Mouse (Mus musculus) right cerebral cortex, postnatal 4 days (tissue): ENCODE measurements around the gene Plekhg2.
"Not testable (repeated sequence)": the region's sequence is repeated elsewhere in the genome, so short reads cannot be mapped to it uniquely, and the experiment has no call there.

Experiments used
- DNase-seq: peaks from one replicate; pipeline ENCODE4 v3.0.0-alpha.2; 2022

Plekhg2 gene

DNA sequence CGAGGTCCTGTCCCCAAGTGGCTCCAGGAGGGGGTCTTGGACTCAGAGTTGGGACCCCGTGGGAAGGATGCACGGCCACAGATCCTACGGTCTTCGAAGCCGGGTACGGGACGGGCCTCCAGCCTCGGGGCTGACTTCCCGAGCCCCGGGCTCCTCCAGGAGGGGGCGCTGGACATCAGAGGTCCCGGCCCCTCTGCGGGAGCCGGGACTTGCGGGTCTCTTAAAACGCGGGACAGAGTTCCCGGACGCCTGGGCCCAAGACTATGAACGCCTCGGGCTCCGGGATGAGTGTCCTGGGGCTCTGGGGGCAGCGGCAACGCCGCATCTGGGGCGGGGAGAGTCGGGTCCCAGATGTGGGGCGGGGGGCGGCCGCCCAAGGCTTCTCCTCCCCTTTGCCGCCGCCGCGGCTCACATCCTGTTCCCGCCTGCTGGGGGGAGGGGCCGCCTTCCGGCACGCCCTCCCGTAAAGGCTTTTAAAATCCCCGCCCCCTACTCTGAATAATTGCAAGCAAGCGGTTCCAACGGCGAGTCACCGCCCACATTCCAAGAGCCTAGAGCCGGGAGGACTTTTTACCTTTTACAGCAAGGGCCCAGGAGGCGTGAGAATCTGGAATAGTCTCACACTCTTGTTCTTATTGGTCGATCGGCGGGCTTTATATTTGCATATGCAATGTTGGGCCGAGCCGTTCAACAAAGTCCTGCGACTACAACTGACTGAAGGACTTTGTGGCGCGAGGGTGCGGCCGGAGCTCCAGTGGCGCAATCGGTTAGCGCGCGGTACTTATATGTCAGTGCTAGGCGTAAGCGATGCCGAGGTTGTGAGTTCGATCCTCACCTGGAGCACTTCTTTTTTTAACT lies at the start of gene Plekhg2:
Plekhg2 (minus strand) TSS at position 349 of the 858 bp plus-strand sequence.
- DNase-seq = peak; percentile 96

DNA sequence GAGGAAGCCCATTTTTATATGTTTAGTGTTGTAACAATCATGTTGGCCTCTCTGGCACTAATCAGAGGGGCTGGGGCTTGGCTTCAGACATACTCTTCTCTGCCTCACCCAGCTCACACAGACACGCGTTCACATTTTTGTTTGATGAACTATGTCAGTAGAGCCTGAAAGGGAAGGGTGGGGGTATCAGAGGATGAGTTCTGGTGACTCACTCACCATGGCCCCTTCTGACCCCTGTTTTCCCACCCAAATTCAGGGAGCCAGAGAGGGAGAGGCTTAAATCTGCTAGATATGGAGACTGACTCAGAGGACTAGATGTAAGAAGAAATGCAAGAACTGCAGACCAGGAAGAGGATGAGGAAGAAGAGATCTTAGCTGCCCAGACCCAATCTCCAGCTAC lies 47.0 kb upstream of the Plekhg2 start:
- no peak for DNase-seq

DNA sequence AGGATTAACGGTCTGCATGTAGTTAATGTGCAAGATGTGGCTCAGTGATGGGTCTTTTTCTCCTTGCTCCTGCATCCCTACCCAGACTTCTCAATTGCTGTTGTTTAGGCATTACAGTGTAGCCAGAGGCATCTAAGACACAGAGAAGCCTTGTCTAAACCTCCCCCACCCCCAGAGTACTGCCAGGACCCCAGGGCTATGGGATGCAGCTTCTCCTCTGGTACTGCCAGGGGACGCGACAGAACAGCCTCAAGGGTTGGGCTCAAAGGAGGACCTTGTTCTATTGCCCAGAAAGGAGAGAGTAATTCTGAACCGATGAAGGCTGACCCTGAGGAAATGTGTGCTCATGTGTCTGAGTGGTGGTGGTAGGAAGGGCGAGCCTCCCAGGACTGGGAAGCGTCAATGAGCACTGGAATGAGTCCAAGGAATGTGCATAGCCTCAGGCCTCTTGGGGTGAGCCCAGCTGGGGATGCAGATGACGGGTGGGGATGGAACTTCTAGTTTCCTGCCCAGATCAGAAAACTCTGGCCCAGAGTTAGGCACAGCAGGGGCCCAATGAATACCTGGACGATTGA lies 45.8 kb upstream of the Plekhg2 start:
- DNase-seq = no peak

DNA sequence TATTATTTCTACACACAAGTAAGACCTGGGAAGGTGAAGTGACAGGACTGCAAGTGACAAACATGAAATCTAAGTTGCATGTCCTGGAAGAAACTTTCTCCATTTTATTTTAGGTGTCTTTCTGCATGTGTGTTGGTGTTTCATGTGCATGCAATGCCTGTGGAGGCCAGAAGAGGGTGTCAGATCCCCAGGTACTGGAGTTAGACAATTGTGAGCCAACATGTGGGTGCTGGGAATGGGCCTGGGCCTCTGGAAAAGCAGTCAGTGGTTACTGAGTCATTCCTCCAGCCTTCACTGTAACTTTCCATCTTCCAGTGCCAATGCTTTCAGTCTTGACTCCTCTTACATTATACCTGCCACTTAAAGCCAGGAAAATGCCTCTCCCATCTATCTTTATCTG lies 45.0 kb upstream of the Plekhg2 start:
- DNase-seq = no peak

DNA sequence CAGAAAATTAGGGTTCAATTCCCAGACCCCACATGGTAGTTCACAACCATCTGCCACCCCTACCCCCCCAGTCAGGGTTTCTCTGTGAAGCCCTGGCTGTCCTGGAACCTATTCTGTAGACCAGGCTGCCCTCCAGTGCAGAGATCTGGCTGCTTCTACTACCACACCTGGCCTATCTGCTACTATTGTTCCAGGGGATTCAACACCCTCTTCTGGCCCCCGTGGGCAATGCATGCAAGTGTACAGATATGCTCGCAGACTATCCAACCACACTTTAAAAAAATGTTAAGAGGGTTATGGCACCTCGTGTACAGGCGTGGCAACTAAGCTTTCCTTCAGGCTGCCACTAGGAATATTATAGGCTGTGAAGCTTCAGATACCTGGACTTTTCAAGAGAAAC lies 40.4 kb upstream of the Plekhg2 start:
- DNase-seq = no peak

DNA sequence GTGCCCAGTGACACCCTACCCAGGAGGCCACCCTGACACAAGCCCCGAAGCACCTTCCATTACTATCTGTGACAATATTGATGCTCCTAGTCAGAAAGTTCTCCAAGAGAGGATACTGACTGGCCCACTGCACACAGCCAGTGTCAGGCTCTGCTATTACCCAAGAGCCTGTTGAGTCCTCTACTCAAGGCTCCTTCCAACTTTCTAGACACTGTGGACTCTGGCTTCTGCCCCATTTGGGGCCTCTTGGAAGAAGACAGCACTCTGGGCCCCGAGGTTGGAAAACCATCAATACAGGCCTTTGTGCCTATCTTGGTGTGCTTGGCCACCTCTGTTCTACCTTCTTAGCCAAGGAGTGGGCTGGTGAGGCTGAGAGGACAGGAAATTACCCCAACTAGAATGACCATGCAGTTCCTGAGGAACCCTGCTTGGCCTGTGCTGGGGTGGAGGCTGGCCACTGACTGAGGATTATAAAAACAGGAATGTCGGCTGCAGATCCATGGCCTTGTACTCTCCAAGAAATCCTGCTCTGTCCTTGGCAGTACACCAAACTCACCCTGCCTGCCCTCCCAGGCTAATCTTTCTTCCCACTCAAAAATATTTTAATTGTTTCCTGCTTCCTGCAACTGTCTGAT lies 38.6 kb upstream of the Plekhg2 start:
- no peak for DNase-seq

DNA sequence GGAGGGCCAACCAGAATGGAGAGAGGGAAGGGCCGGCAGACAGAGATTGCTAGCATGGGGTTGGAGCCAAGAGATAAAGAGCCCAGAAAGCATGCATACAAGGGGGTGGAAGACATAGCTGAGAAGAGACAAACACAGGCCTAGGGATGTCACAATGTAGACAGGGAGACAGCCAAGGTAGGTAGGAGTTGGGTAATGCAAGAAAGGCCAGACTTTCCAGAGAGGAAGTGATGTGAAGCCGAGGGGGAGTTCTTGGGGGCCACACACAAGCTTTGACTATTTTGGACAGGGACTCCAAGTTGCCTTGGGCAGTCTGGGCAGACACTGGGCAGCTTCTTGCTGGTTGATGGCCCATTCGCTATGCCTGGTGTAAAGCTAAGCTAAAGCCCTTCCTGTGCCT lies 29.5 kb upstream of the Plekhg2 start:
- no peak for DNase-seq

DNA sequence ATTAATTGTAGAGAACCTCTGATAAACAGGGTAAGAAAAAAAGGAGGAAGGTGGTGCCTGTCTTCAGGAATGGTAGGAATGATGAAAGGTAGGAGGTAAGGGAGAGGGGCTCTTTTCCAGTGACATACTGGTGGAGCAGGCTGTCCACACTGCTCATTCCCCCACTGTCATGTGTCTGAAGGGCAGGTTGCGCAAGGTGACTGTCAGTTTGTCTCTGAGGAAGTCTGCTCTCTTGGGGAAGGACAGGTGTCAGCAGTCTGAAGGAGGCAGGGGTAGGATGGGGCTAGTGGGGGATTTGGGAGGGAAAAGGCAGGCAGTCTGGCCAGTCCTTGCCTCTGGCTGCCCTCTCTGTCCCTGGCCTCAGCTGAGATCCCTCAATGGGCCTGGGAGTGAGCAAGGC lies 28.6 kb upstream of the Plekhg2 start:
- DNase-seq = no peak

DNA sequence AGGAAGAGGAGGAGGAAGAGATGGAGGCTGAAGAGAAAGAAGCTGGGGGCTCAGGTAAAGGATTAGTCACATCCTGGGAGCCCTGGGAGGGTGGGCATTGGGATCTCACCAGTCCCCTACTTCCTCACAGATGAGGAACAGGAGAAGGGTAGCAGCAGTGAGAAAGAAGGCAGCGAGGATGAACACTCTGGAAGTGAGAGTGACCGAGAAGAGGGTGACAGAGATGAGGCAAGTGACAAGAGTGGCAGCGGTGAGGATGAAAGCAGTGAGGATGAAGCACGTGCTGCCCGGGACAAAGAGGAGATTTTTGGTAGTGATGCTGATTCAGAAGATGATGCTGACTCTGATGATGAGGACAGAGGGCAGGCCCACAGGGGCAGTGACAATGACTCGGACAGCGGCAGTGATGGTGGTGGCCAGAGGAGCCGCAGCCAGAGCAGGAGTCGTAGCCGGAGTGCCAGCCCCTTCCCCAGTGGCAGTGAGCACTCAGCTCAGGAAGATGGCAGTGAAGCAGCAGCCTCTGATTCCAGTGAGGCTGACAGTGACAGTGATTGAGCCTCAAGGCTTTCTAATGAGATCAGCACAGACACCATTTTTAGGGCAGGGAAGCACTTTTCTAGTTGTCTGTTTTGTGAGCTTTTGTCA lies 26.4 kb upstream of the Plekhg2 start:
- DNase-seq = no peak

DNA sequence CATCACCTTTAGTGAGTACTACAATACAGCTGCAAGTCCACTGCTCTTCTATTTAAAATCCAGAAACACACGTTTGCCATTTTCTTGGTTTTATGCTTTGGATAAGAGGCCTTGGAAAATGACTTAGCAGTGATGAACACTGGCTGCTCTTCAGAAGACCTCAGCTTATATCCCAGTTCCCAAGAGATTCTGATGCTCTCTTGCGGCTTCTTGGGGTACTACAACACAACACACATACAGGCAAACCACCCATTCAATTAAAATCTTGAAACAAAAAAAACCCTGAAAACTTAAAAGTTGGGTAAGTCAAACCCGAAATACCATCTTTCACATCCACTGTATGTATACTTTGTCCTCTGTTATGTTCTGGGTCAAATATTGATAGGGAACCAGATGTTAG lies 25.6 kb upstream of the Plekhg2 start:
- DNase-seq = no peak

DNA sequence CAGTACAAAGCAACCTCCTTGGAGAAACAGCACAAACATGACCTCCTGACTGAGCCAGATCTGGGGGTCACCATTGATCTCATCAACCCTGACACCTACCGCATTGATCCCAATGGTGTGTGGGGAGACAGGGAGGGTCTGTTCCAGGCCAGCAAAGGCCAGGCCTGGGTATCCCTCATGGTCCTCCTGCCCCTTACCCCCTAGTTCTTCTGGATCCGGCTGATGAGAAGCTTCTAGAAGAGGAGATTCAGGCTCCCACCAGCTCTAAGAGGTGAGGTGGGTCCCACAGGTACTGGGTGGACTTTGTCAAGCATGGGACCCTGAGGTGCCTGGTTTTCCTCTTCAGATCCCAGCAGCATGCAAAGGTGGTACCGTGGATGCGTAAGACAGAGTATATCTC lies 23.0 kb upstream of the Plekhg2 start:
- DNase-seq = no peak

DNA sequence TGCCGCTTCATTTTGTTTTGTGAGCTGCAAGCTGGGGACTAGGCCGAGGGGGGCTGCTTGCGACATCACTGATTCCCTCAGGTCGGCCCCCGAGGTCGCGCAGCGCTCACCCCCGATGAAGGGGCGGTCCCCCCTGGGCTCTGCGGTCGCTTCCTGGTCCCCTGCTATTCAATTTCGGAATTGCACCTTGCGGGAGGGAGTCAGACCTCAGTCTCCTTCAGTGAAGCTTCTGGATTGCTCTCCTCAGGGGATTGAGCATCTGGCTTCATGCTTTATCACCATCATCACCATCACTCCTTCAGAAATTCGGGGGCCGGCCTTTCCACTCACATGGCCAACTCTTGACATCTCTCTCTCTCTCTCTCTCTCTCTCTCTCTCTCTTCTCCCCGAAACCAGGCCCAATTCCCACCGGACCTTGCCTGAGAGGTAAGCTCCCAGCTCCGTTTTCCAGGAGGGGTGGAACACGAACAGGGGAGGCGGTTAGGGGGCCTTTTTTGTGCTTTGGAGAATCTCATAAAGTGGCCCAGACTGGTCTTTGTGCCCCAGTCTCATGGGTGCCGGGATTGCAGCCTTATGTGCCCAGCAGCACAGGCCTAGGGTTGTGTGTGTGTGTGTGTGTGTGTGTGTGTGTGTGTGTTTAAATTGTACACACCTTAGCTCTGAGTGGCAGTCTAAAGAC lies 21.0 kb upstream of the Plekhg2 start:
- no peak for DNase-seq

DNA sequence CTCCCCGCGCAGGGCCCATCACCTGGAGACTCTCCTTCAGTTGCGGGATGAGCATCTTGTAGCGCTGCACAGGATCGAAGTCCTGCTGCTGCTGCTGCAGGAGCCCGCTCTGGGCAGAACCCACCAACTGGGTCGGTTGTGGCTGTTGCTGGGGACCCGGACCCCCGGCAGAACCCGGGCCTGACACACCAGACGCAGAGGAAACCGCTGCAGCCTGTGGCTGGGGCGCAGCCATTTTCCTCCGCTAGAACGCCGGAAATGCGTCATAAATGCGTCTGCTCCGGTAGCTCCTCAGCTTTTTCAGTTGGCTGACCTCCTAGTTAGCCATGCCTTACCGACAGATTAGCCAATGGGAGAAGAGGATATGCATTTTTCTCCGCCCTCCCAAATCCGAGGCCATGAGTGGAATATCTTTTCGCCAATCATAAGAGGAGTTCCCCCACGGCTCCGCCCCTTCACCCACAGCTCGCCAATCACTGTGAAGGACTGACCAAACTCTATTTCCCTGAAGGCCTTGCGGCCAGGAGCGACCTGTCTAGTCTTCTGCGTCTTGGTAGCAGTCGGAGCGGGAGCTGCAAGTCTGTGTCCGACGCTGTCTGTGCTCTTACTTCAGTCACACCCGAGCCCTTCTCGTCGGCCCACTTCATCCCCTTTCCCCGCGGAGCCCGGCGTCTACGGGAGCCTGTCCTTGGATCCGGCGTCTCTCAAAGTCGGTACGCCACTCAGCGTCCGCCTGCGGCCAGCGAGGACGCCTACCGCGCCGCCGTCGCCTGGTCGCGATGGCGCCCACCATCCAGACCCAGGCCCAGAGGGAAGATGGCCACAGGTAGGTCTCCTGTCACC lies 20.3 kb upstream of the Plekhg2 start, which contains the start of the genes Med29 and Paf1:
Med29 (minus strand) TSS at position 280 of the 843 bp plus-strand sequence.
Paf1 (plus strand) TSS at position 523 of the 843 bp plus-strand sequence.
- DNase-seq = peak; percentile 87

DNA sequence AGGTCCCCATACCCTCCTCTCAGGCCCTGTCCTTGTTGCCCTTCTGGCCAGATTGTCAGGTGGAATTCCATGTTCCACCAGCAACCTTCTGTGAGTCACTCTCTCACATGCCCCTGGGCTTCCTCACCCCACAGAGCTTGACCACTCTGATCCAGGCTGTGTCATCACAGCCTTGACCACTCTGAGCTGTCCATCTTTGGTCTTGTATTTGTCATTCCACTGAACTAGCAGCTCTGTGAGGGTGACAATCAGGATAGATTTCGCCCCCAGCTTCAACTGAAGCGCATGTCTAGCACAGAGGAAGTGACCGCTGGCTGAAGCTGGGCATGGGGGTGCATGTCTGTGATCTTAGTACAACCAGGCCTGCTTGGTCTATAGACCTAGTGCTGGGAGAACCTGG lies 17.9 kb upstream of the Plekhg2 start:
- no peak for DNase-seq

DNA sequence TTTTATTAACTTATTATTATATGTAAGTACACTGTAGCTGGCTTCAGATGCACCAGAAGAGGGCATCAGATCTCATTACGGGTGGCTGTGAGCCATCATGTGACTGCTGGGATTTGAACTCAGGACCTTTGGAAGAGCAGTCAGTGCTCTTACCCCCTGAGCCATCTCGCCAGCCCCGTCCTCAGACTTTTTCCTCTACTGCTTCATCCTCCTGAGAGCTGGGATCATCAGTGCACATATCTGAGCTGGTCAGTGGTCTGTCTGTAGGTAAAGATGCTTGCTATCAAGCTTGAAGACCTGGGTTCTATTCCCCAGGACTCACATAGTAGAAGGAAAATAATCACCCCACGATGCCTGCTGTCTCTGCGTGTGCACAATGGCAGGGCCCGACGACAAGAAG lies 15.0 kb upstream of the Plekhg2 start:
- not testable (repeated sequence) for DNase-seq

DNA sequence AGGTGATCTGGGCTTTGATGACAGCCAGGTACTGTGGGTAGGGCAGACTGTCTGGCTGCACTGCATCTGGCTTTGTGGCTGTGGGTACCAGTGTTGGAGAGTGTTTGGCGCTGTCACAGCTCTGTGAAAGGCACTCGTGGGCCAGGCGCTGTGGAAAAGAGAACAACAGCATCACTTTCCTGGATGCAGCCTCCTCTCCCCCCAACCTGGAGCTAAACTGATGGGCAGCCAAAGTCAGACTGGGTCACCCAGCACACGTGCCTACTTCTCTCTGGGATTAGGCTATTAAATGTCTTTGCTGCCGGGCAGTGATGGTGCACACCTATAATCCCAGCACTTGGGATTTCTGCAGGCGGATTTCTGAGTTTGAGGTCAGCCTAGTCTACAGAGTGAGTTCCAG lies 14.5 kb upstream of the Plekhg2 start:
- not testable (repeated sequence) for DNase-seq

DNA sequence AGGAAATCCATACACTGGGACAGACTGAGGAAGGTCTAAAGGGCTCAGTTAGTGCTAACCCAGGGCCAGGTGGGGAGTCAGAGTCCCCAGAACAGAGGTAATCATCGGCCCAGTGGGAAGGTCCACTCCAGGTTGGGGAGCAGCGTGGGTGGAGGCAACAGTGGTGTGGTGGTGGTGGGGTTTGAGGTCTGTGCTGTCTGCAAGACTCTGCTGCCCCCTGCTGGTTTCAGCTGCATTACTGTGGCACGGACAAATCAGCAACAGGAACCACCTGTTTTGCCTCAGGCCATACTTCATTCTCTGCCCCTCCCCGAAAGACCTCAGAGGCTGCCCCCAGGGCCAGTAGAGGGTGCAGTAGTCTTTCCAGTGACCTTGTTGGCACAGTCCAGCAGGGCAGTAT lies 14.1 kb upstream of the Plekhg2 start:
- DNase-seq = peak; percentile 93

DNA sequence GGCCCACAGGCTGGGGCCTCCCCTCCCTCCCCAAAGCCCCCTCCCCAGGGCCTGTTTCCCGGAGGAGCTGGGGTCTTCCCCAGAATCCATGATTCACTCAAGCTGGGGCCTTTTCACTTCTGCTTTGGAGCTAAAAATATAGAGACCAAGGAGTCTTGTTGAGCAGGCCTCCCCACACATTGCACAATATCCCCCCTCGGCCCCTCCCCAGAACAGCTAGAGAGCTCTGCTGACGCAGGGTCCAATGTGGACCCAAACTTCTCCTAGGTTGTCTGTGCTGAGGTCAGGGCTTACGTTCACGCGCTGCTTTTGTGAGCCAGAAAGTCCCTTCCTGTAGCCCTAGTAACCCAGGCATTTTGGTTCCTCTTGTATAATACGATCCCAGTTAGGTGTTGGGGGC lies 13.6 kb upstream of the Plekhg2 start:
- DNase-seq = no peak

DNA sequence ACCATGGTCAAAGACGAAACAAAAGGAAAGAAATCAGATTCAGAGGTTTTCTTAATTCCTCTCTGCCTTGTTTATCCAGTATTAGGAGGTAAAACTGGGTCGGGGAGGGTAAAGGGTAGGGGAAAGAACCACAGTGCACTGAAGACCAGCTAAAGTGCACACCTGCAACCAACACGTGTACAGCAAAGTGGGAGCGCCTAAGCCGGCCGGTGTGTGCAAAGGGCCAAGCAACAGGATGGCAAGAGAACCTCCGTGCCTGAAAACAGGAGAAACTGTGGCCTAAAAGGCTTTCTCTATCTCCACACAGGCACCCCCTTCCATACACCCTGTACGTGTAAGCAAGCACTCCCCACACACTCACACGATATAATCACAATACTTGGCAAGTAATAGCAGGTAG lies 12.8 kb upstream of the Plekhg2 start:
- no peak for DNase-seq

DNA sequence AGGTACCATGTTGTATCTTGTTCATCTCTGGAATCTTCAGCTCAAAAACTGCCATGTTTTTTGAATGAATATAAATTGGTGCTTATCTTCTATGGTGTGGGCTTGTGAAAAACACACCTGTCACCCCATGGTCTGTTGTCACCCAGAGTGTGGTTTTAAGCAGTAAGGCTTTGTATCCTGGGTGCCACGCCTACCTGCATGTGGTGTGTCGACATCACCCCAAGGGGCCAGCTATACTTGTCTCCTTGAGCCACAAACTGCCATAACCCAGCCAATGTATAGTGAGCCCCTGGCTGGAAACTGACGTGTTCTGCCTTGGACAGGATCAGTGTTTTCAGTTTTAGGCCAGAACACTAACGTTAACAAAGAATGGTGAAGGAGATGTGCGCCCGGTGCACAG lies 11.8 kb upstream of the Plekhg2 start:
- DNase-seq = no peak

DNA sequence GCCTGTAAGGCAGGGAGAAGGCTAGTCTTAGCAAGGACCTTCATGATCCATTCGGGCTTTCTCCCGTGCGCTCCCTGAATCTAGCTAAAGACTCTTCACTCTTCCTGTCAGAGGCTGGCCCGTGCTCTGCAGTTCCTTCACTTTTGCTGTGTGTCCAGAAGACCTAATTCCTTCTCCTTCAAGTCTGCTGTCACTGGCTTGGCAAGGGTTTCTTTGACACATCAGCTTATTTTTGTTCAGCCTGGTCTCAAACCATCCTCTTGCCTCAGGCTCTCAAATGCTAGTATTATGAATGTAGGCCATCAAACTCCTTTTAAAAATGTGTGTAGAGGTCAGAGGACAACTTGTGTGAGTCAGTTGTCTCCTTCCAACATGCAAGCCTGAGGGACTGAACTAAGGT lies 11.2 kb upstream of the Plekhg2 start:
- no peak for DNase-seq

DNA sequence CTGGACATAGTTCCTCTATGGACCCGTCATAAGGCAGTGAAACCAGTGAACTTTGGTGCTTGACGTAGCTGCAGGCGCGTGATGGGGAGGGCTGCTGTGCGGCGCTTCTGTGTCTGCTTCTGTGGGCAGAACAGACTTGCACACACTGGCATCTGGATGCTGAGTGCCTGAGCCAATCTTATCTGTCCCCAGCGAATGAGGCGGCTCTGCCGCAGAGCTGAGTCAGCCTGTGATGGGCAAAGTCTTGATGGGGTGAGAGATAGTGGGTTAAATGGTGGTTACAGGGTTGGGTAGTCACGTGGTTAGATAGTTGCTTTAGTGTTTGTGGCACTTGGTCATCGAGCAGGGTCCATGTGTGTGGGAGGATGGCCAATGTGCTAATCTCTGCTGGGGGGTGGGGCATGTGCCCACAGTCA lies 10.6 kb upstream of the Plekhg2 start:
- DNase-seq = no peak
